Mouse (Mus musculus) 416B (cell line): ENCODE results near the gene Soga1.

ENCODE experiments used
- DNase-seq: peaks from one replicate; pipeline ENCODE4 v3.0.0; 2011; ENCODE audit warnings: low read depth

Soga1 gene

DNA sequence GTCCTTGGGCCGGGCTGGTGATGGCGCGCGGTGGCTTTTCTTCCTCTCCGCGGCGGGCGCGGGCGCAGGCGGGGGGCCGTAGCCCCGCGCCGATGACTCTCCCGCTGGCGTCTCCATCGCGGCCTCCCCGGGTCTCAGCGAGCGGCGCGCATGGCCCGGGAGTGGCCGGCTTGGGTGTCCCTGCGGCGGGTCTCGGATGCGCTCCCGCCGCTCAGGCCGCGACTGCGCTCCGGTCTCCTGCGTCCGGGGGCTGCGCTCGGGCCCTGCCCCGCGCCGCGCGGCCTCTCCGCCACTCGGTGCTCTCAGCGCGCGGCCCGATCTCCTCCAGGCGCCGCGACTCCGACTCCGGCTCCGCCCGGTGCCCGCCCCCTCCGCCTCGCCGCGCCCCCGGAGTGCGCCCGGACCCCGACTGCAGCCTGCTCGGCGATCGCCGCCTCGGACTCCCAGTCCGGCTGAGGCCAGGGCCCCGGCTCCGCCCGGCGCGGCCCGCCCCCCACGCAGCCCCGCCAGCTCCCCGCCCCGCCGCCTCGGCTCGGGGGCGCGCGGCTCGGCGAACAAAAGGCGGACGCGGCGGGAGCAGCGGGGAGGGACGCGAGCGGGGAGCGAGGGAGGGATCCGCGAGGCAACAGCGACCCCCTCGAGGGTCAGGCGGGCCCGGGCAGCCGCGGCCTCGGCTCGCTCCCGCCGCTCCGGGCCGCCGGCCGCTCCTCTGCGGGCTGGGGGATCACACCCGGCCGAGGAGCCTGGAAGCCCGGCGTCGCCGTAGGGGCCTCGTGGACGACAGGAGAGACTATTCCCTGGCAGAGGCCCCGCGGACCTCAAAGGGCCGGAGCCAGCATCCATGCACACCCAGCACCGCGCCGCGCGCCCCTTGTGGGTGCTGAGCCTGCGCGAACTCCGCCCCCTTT, at the start of gene Soga1:
TSS of gene Soga1 (minus strand) at position 462 of the 908 bp plus-strand sequence.
- DNase-seq = no peak

DNA sequence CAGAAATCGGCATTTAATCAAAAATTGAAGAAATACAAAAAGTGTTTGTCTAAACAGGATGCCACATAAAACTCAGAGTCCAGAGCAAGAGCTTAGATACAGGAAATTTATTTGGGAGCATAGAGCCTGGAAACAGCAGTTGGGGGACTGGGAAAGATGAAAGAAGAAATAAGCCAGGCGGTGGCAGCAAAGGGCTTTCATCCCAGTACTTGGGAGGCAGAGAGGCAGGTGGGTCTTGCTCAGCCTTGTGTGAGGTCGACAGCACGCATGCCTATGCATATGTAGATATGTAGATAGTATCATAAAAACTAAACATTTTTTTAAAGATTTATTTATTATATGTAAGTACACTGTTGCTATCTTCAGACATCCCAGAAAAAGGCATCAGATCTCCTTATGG, 49.0 kb upstream of the Soga1 start:
- peak; percentile 28 for DNase-seq

DNA sequence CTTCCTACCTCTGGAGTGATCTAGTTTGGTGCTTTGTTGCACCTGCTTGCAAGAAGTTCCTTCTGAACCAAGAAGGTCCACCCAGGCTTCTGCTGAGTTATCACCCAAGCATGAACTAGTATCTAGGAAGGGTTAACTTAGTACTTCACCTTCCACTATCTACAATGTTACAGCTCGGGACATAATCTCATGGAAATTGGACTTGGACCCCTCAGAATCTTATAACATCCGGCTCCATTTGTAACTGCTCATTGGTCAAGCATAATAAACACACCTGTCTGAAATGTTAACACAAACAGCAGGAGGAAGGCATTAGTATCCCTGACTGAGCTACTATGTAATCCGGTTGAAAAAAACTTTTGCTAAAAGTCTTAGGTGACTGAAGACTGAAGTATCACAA, 48.3 kb upstream of the Soga1 start:
- no peak for DNase-seq

DNA sequence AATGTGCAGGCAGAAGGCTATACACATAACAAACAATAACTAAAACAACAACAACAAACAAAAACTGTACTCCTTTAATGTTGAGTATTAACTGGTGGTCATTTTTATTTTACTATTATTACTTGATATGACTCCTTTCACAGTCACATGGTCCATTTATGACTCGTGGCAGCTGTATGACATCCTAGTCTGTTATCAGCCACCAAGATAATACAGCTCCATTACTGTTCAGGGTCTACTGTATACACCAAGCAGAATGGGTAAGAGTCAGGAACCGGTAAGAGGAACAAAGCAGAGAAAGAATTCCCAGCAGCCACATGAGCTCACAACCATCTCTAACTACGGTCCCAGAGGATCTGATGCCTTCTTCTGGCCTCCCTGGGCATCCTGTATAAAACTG, 46.2 kb upstream of the Soga1 start:
- DNase-seq = no peak

DNA sequence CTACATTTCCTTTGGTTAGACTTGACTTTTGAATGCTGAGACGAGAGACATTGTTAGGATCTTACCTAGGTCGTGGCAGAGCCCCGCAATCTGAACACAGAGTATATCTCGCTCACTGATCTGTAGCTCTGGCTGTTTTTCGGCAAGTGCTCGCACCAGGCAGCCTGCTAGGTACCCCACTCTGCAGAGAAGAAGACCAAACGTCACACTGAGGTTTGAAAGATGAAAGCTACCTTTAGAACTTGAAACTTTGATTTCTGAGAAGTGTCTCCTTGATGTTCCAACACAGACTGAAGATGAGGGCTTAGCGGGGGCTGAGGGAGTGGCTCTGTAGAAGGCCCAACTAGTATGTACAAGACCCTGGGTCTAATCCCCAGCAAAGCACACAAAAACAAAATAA, 42.7 kb upstream of the Soga1 start:
- DNase-seq = no peak

DNA sequence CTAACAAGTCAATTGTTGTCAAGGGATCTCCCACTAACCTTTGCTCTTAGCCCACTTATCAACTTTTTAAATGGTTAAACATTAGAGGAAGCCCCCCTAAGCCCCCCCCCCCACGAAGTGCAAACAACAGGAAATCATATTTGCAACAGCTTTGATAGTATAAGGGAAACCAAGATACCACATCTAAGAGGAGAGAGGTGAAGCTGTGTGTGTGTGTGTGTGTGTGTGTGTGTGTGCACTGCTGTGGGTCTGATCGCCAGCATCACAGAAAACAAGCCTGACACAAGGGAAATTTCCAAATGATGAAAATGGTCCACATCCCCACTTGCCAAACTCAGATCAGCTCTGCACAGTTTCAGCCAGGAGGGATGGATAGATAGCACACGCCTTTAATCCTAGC, 40.0 kb upstream of the Soga1 start:
- no peak for DNase-seq

DNA sequence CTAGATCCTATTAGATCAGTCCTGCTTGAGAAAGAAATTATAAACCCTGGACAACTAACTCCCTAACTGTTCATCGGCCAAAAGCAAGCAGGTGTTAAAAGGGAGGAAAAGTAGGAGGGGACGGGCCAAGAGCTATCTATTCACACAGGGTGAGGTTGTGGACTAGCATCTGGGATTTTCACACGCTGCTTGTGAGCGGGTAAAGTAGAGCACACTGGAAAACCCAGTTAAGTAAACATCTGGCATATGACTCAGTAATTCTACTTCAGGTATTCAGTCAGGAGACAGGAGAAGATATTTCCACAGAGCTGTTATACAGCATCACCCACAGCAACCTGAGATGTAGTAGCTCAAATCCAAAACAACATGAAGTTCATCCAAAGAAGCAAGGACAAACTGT, 39.5 kb upstream of the Soga1 start:
- no peak for DNase-seq

DNA sequence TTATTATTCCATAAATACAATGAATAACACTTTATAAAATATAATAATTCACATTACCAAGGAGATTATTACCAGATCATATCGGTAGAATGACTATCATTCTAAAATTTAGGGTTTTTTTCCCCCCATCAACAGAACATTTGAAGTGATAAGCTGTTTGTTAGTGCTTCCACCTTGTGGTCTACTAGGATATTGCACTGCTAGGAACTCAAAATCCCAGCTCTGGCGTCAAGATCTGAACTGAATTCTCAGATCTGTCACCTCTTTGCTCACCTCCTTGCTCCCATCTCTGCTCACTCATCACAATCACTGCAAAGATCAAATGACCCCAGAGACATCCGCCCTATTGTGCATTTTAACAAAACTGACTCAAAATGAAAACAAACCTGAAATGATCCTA, 37.9 kb upstream of the Soga1 start:
- peak; percentile 66 for DNase-seq

DNA sequence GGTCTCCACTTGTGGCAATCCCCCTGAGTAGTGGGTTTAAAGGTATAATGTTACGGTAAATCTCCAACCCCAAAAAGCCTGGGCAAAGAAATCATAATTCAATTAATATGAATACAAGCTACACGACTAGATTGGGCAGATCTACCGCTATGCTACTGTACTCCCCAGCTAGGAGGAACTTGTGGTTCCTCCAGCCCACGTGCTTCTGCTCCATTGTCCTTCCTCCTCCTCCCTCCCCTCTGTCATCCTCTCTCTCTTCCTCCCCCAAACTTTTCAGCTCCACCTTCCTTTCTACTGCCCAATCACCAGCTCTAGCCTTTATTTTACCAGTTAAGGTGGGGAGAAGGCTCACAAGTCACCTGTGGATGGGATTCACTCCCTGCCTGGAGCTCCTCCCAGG, 29.2 kb upstream of the Soga1 start:
- DNase-seq = peak; percentile 64

DNA sequence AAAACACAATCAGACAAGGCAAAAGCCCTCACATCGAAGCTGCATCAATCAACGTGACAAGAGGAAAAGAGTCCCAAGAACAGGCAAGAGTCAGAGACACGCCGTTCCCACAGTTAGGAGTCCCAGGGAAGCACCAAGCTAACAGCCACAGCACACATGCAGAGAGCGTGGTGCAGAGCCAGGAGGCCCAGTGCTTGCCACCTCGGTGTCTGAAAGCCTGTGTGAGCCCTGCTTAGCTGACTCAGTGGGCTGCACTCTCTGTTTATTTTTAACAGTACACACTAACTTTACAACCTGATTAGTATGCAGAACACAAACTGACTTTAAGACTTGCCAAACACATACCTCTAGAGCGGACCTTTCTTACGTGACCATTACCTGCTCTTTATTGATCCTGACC, 25.4 kb upstream of the Soga1 start:
- no peak for DNase-seq

DNA sequence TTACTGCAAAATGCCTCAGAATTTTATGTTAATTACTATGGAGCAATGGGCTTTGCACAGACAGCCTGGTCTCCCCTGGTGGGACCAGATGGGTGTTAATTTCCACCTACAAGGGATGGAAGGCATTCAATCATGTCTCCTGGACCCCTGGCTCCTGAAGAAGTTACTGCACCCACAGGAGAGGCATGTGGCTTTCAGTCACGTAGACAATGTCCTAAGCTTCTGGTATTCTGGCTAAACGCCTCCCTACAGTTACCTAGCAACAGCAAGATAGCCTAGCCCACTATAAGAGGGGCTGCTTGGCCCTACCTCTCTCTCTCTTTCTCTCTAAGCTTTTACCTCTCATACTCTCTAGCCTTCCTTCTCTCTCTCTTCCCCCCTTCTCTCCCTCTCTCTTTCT, 23.2 kb upstream of the Soga1 start:
- DNase-seq = no peak

DNA sequence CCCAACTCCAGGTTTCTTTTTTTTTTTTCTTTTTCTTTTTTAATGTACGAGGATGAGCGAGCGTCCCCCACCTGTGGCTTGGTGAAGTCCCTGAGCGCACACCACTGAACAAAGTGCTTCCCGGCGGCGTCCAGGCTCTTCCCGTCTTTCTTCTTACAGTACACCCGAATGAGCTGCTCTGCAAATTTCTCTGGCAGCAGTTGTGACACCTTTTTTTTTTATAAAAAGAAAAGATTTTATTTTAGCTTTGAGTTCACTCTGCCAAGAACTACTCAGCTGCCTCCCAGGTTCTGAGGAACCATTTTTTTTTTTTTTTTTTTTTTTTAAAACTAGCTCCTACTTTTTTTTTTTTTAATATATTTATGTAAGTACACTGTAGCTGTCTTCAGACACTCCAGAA, 22.6 kb upstream of the Soga1 start:
- no peak for DNase-seq

DNA sequence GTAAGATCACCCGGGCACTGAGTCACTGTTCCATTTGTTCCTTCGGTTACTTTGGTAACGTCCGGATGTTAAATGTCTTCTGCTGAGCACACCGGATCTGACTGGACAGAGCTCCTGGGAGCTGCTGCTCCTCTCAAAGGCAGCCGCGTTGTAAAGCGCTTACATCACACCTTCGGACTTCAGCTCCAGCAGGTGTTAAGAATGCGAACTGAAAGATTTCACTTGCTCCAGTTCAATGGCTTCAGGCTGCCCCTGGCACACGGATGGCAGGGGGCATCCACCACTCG, 21.2 kb upstream of the Soga1 start:
- DNase-seq = no peak

DNA sequence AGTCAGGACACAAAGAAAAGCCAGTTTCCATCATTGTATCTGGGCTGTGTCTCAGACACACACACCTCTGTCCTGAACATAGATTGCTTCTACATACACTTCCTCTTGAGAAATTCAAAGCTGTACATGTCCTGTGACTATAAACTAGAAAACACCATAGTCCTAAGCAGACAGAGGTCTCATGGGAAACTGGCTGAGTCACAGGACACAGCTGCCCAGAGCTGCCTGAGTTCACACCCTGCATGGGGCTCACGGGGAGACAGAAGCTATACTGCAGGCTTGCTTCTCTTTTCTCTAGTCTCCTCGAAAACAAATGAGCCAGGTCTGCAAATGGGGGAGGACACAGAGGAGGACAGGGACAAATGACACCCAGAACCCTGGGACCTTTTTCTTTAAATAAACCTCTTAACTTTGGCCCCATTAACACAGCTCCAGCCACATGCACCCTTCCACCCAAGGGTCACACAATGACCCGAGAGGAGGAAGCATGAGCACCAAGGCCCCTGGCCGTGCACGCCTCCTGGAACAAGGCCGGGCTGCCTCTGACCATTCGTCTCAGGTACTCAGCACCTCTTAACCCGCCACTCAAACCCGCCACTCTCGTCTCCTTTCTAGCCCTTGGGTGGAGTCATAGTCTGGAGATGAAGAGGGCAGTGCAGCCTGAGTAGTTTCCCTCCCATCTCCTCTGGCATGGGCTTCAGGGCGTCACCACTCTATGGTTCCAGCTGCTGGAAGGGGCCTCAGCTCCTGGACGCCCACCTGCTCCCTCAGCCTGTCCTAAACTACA, 20.7 kb upstream of the Soga1 start:
- DNase-seq = peak; percentile 52

DNA sequence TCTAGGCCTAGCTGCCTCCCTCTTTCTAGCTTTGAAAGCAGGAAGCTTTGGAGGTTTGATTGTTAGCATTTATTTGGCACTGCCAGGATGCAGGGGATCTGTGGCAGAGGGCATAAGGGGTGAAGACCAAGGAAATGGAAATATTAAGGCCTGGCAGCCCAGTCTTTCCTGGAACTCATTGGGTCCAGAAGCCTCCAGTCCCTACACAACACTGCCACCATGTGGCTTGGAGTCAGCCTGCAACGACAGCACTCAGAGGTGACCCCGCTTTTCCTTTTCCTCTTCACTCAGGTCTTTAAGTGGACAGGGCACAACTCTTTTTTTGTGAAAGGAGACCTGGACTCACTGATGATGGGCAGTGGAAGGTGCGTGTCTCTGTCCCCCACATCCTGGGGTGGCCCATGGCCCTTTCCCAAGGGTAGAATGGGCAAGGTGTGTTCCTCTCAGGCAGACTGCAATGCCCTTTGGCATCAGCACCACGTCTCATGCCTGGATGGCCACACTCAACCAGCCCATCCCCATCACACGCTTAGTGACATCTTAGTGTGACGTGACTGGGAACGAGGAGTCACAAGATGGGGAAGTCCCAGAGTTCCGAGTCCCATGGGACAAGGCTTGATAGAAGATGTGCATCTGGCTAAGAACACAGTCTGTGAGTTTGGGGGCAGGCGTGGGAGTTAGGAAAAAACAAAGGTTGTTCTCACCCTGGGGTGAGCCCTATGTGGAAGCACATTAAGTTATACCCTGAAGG, 16.1 kb upstream of the Soga1 start:
- peak; percentile 68 for DNase-seq

DNA sequence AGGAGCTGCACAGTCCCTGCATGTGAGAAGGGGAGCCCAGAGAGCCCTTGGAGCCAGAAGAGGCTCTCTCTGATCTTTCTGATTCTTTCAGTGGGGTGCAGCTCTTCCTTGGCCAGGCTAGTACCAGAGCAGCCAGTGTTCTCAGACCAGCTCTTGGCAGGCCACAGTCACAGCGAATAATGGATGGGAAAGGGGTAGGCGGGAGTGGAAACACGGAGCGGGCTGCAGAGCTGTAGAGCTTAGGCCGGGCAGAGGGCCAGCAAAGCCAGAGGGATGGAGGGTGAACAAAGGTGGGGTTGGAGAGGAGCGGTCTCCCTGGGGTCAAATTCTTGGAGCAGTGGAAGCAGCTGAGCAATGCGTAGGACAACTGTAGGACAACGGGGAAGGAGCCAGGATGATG, 13.0 kb upstream of the Soga1 start:
- no peak for DNase-seq

DNA sequence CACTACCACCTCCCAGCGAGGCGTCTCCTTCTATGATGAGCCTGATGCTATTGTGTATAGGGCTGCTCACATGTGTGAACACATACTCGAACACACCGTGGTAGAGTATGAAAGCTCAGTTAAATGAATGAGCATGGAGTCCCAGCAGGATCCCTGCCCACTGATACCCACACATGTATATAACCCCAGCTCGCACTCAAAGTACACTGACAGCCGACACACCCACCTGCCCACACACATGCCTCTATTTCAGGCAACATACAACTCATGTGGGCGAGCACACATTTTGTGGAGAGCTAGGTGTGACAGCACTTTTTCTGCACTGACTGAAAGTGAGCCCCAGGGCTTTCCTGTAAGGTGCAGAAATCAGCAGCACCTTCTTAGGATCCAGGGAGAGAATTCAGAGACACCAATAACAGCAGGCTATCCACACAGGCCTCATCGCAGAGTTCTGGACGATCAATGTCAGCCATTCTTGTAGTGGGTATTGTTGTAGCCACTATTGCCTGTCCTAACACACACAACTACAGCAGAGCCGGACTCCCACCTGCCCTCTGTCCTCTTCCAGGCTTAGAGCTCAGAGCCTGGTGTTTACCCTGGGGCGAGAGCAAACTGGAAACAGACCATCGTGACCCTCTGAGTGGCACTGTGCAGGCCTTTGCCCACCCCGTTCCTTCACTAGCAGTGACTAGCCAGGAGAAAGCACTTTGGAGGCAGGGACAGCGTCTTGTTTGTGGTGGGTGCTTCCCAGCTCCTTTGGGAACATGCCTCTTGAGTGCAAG, 8.7 kb upstream of the Soga1 start:
- DNase-seq = no peak

DNA sequence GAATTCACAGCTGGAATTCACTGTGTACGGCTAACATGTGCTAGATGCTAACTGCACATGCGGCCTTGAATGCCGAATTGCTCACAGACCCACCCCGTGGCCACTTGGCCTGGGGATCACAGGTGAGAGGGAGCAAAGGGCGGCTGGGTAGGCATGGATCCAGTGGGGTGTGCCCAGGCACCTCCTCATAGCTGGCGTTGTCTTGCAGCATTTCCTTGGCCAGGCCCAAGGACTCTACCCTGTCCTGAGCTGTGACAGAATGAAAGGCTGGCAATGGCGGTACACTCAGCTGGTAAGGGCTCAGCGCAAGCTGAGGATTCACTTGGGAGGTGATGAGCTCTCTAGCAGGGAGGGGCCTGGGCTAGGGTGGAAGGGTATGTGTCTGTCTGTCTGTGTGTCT, 7.7 kb upstream of the Soga1 start, which contains the start of gene Tldc2:
TSS of gene Tldc2 (plus strand) at position 260 of the 400 bp plus-strand sequence.
- no peak for DNase-seq

DNA sequence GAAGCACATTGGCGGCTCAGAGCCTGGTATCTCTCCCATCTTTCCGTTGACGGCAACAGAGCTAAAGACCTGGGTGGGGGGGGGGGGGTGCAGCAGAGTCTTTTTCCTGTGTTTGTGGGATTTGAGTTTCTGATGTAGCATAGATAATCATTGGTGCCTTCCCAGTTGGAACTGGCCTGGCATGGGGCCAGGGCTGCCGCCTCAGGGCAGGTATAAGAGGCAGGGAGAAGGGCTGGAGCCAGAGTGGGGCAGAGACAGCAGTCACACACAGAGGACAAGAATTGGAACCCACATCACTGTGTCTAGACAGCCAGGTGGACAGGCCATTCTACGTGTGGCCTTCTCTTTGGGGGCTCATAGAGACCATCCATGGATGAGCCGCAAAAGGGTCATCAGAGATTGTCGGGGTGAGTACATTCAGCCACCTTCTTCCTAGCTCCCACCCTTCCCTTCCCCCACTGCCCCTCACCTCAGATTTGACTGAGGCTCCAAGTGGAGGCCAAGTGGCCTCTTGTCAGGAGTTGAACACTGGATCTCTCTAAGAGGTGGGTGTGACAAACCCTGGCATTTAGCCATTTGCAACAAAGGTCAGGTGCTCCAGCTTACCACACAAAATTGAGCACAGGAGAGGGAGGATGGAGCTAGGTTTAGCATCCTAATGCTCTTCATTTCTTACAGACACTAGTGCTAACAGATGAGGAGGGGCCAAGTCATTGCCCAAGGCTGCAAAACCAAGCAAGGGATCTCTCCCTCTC, 6.0 kb upstream of the Soga1 start:
- no peak for DNase-seq

DNA sequence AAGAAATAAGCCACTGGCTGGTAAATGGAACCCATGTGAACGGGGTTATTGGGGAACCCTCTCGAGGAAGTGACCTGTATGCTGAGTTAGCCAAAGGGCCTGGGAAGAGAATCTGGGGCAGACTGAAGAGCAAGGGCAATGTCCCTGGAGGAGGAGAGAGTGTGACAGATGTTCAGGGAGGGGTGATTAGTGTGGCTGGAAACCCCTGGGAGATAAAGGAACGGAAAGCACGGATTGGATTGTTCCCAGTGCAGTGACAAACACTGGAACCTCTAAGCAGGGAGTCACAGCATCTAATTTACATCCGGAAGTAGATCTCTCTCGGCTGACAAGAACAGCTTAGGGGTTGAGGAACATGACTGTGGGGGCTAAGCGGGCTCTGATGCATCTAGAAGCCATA, 2.9 kb upstream of the Soga1 start:
- DNase-seq = no peak

DNA sequence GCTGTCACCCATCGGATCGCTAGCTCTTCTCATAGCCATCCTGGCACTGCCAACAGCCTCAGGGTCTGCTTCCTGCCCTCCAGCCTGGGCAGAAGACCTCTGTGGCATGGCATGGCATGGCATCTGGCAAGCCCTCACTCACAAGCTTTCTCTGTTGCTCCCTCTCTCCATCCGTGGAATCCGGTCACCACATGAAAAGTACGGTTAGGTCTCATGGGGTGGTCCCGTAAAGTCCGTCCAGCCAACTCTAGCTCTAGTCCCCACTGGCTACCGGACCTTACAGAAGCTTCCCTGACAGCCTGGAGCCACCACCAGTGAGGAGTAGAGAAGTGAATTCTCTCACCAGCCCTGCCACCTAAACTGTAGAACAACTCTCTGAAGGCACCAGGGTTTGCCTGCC, 2.3 kb upstream of the Soga1 start:
- DNase-seq = no peak
